Mouse (Mus musculus) R1 (cell line): ENCODE measurements at regions not wholly inside any gene's neighbourhood (a gene's known extent, or its start where the extent isn't known, plus 50 kb on each side); places are given as distances from the start of the nearest gene placed in this dataset.

ENCODE experiments used
- DNase-seq: peaks from one replicate; pipeline ENCODE4 v3.0.0-alpha.2; 2018; ENCODE audit warnings: low read depth, low spot score

DNA sequence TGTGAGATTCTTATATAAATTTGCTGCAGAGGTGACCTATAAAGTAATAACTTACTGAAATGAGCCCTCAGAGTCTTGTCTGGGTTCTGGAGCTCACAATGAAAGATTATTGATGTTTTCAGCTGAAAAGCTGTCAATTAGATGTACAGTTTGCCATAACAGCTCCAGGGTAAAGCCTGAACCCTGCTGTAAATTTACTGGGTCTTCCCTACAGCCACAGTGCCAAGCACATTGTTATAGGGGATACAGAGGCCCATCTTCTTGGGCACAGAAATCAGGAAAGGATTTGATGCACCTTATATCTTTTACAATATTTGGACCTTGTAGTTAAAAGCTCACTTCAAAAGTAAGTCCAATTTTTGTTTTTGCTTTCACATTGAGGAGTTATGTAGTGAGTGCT lies 628.0 kb downstream of the Cdh9 start:
- DNase-seq = no peak

DNA sequence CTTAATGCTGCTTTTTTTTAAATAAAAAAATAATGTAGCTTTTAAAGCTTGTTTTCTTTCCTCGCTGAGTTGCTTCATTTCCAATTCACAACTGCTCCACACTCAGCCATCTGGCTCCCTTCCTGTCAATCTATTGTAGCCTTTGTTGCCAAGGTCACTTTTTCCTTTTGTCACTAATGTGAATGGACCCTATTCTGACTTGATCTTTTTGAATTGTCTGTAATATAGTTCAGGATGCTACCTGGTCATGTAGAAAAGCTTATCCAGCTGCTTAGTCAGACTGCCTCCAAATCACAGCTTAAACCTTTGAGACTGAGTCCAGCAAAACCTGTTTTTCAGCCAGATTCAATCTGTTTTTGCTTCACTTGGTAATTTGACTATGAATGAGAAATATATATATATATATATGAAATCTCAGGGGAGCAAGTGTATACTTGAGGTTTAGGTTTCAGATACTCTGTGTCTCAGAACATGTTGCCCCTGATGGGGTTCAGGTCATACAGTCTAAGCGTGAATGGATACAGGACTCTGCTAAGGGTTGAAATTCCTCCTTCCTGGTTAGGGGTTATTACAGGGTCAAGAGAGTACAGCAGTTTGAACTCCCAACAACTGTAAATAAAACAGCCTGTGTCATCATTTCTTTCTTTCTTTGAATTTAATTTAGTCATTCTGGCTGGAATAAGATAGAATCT lies 628.7 kb downstream of the Cdh9 start:
- DNase-seq = no peak

DNA sequence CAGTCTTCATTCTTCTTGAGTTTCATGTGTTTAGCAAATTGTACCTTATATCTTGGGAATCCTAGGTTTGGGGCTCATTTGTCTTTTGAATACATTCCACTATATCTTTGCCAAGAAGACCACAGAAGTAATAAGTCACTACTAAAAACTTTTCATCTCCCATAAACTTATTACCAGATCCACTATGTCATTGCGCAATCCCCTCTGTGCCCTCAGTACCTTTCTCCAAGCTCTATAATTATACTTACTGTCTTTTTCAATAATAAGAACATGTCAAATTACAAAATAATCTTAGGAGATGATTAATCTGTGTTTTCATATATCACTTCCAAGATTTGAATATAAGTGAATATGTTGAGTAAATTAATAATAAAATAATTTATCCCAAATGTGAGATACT lies 676.1 kb downstream of the Cdh9 start:
- no peak for DNase-seq

DNA sequence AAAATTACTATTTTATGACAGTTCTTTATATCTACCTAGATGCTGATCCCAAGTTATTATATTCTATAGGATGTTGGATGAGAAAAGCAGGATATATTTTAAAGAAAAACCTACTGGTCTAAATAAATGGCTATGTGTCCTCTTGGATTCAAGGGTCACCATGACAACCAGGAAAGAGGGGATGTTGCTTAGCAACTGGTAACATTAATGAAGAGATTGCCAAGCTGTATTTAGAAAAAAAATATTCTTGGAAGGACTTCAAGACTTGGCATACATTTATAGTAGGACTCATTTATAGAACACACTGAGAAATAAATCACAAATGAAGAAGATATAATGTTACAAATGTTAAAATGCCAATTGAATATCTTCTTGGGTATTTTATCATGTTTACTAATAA lies 699.2 kb downstream of the Cdh9 start:
- peak; percentile 6 for DNase-seq

DNA sequence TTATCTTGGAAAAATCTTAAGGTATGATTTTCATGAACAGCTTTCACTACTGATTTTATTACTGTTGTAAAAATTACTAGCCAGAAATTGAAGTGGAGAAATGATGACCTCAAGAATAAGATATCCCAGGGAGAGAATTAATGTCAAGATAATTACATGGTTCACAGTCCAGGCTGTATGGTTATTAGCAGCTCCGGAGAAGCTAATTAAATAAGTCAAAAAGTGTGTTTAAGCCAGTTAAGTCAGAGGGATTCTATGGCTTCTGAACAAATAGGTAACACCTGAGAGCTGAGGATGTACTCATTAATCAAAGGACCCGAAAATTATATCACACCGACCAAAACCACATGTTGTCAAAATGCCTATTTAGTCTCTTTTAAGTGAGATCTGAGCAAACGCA lies 703.3 kb downstream of the Cdh9 start:
- DNase-seq = no peak

DNA sequence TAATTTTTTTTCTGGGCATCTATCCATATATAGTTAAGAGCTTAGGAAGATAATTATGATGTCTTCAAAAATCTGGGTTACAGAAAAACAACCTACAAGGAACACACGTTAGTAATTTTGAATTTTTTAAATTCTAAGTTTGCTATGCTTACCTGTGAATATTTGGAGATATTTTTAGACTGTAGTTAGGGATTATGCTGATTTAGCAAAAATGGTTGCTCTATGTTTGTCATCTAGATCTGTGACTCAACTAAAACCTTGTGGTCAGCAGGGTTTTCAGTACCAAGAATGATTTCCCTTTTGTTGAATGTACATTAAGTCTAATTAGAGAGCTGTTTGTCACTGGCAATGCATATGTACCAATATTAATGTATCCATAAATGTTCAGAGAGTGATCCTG lies 707.3 kb downstream of the Cdh9 start:
- DNase-seq = no peak

DNA sequence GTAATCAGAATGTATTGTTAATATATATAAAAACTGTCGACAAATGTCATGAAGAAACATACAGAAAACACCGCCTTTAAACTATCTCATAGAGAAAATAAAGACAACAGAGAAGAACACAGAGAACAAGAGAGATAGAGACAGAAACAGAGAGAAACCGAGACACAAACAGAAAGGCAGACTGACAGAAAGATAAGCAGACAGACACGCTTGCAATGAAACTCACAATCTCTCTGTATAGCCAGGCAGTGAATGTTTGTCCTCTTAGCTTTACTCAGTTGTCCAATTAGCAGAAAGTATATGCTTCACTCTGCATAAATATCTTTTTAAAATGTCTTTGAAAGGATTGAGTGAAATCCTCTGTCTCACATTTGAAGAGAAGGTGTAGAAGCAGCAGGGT lies 719.7 kb downstream of the Cdh9 start:
- no peak for DNase-seq

DNA sequence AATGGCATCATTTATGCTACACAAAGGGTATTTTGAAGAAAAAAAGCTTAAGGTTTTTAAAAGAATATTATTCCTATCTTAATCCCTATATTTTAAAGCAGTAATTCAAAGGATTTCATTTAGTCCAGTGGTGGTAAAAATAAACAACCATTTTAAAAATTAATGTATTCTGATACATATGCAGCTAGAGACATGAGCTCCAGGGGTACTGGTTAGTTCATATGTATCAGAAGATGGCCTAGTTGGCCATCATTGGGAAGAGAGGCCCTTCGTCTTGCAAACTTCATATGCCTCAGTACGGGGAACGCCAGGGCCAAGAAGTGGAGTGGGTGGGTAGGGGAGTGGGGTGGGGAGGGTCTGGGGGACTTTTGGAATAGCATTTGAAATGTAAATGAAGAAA lies 721.2 kb downstream of the Cdh9 start:
- peak; percentile 31 for DNase-seq

DNA sequence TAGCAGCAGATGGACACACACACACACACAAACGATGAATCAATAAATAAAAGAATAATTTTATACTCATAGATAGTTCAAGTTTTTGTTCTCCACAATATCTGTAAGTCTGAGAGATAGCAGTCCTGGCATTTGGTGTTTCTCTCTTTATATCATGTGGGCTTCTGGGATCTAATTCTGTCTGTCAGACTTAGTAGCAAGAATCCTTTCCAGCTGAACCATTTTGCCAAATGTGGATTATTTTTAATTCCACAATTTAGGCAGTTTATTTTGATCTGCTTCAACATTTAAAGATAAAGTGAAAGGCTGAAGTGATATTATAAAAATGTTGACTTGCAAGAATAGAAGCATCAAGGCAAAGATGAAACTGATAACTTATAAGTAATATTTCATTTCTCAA lies 738.5 kb downstream of the Cdh9 start:
- no peak for DNase-seq

DNA sequence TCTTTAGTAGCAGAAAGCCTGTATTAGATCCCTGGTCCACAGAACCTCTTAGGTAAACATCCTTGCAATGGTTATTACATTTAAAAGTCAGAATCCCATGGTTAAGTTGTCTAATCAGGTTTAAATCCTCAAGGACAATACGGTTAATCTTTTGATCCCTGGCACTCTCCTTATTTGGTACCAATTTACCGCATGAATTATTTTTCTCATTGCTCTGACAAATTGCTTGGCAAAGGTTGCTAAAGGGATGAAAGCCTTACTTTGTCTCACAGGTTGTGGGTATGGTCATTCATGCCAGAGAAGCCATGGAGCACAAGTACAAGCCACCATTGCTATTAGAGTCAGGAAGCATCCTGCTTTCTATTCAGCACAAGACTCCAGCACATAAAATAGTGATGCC lies 765.0 kb downstream of the Cdh9 start:
- no peak for DNase-seq
